Mouse (Mus musculus) lung, postnatal 14 days (tissue): Measurements from ENCODE around the gene Tmem50a.

Experiments
- DNase-seq: peaks from one replicate; pipeline ENCODE4 v3.0.0; 2021

Tmem50a gene

GRCm38 (mm10) chr4:134914864-134915209 is at the start of gene Tmem50a:
Tmem50a (minus strand) TSS chr4:134915024.
- DNase-seq = peak; percentile 96

DNA sequence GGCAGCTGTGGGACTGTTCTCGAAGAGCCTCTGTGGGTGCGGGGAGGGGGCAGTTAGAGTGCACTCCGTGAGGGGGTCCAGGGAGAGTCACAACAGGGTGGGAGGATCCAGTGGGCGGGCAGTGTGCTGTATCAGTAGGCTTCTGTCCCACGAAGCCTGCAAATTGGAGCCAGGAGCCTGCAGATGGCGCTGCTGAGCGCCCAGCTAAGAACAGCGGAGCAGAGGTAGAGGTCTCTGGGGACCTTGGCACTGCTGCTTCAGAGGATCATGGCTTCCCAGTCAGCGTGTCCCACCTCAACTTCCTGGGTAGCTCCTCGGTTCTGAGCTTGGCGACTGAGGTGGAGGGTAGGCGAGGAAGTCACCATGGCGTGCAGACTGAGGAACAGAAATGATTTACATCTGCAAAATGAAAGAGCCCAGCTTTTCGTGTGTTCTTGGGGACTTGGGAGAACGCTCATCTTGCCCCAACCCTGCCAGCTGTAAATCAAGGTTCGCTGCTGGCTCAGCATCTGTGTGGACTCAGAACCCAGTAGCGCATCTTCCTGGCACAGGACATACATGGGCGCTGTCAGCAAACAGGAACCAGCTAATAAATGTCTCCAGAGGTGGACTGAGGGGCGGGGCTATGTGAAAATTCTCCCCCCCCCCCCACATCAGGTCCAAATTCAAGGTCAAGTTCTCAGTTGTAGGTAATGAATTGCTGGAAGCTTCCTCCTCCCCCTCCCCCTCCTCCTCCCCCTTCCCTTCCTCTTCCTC is 48.4 kb upstream of the Tmem50a start:
- DNase-seq = peak; percentile 14

DNA sequence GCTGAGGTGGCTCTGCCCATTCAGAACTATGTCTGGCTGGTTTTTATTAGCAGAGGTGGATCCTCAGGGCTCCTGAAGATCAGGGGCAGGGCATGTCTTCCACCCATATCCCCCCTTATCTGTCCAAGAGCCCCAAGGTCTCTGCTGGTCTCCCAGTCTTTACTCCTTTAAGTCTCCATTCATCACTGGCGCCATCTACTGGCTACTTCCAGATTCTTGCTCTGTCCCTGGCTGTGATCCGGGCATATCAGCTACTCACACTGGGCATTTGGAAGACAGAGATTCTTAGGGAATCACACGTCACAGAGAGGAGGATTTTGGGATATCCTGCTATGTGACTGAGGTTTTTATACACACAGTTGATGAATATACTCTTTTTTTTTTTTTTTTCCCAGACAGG is 41.5 kb upstream of the Tmem50a start:
- DNase-seq = peak; percentile 87

- DNase-seq = no peak
Measured at GRCm38 (mm10) chr4:134955845-134956244, 41.0 kb upstream of the Tmem50a start.

- DNase-seq = no peak
Measured at GRCm38 (mm10) chr4:134955196-134955595, 40.4 kb upstream of the Tmem50a start.

DNA sequence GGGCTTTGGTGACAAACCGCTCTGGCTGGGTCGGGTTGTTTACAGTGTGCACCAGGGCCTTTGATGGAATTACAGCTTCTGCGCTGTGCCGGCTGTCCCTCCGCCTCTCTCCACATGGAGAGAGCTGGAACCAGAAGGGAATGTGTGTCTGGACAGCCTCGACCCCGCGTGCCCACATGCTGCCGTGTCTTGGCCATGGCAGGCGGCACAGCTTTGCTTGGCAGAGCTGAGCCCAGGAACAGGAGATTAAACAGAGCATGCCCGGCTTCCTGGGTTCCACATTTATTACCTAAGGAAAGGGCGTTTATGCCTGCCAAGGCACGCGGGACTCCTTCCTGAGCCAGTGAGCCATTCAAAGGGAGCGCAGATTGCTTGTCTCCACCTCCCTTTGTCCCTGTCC is 39.6 kb upstream of the Tmem50a start:
- DNase-seq = peak; percentile 9

- peak; percentile 41 for DNase-seq
Measured at GRCm38 (mm10) chr4:134950518-134951091, 35.8 kb upstream of the Tmem50a start.

GRCm38 (mm10) chr4:134946024-134946744 is 31.4 kb upstream of the Tmem50a start:
- peak; percentile 75 for DNase-seq

DNA sequence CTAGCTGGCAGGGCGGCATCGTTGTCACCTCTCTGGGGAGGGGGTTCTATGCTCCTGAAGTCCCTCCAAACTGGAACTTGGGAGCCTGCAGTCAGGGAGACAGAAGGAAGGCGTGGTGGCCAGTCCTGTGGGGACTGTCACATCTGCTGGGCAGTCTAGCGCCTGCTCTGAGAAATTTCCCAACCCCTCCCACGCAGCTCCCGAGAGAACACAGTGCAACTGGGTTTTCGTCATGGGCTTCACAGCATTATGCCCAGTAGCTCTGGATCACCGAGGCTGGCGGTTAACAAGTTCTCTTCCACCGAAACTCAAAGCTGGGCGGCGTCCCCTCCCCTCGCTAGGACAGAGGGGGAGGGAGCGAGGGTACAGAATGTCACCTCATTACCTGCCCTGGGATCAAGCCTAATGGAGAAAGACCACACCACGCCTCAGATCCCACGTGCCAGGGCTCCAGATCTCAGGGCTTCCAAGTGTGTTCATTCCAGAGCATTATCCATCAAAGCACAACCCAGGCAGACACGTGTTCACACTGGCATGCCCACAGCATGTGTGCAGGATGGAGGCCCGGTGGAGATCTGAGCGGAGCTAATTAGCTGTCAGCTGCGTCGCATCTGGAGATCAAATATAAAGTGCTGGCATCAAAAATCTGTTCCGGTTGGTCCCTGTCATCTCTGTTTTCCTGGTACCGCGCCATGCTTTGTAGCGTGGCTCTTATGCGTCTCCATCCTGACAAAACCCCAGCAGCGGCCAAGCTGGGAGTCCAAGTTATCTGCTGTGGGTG is 29.1 kb upstream of the Tmem50a start:
- no peak for DNase-seq

- DNase-seq = no peak
Measured at GRCm38 (mm10) chr4:134939900-134940299, 25.1 kb upstream of the Tmem50a start.

DNA sequence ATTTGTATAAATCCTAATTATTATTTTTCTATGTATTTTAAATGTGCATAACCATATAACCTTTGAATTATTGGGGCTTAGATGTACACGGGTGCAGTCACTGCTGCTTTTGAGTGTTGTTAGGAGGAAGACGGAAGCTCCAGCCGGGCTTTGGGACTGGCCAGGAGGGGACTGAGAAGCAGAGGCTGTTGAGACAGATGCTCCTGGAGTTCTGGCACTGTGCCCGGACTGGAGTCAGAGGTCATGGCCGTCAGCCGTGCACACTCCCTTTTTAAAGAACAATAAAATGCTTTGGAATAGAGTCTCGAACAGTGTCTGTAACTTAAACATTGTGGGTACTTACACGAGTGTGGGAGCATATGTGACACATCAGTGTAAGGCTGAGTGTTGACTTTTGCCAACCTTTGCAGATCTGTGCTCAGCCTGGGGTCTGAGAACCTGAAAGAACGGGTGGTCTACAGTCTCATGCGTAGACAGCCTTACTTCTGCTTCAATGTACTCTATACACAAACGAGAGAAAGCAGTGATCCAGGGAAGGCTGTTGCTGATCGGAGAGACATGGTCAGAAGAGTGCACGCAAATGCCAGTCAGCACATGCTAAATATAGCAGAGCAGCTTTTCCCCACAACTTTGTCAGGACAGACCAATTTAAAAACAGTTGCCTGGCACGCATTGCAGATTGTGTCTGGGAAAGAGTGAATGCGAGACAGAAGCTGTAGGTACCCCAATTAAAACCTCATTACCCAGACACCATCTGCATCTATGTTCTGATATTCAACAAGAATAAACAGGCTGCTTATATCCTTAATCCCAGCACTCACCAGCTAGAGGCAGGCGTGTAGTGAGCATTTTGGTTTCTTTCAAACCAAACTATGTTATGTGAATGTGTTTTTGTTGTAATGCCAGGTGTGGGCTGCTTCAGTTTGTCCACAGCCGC is 22.7 kb upstream of the Tmem50a start:
- DNase-seq = no peak

- peak; percentile 96 for DNase-seq
Measured at GRCm38 (mm10) chr4:134930684-134931481, 16.1 kb upstream of the Tmem50a start, which contains the start of gene Syf2. Syf2 (plus strand) TSS chr4:134930898.

GRCm38 (mm10) chr4:134930190-134930589 is 15.4 kb upstream of the Tmem50a start:
- no peak for DNase-seq

DNA sequence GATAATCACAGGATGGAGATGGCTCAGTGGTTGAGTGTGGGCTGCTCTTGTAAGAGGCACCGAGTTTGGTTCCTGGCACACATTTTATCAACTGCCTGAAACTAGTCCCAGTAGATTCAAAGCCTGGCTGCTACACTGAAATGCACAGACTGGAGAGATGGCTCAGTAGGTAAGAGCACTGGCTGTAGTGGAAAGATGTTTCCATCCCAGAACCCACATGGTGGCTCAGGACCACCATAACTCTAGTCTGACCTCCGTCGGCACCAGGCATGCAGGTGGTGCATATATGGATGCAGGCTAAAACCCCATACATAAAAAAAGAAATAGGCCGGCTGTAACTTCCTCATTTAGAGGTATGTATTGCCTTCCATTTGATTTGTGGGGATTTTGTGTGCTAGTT is 14.7 kb upstream of the Tmem50a start:
- DNase-seq = no peak

DNA sequence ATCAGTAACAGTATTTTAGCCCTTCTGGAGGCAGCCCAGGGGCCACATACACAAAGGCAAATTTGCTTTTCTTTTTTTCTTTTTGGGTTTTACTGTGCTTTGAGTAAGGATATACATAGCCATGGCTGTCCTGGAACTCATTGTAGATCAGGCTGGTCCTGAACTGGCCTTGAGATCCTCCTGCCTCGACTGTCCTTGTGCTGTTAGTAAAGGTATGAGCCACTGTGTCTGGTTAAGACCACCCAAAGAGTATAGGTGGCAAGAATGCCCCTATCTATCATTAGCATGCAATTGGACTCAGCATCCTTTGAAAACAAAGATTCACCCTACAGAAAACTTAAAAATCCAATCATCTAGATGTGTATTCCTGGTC is 13.6 kb upstream of the Tmem50a start:
- no peak for DNase-seq

DNA sequence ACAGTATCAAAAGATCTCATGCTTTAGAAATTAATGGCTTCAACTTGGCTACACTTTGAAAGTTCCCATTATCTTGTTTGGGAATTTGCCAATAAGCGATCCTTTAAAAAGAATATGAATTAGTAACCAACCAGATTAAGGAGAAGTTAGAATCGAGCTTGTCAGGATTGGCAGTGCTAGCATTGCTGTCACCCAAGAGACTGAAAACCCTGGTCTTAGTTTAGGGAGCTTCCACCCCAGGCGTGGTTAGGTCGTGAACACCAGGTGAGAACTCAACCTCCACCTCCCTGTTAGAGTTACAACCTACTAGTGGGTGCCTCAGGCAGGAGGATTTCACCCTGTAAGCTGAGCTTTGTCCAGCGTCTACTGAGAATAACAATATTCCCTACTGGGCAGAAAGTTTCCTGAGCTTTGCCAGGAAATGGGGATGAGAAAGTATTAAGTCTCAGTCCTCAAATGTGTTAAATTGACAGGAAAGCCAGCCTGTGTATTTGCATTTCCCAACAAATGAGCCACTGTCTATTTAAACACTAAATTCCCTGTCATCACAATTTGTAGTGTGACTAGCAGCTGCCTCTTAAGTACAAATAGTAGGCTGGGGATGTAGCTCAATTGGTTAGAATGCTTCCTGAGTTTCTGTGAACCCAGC is 13.1 kb upstream of the Tmem50a start:
- no peak for DNase-seq

- DNase-seq = no peak
Measured at GRCm38 (mm10) chr4:134925206-134925605, 10.4 kb upstream of the Tmem50a start.

DNA sequence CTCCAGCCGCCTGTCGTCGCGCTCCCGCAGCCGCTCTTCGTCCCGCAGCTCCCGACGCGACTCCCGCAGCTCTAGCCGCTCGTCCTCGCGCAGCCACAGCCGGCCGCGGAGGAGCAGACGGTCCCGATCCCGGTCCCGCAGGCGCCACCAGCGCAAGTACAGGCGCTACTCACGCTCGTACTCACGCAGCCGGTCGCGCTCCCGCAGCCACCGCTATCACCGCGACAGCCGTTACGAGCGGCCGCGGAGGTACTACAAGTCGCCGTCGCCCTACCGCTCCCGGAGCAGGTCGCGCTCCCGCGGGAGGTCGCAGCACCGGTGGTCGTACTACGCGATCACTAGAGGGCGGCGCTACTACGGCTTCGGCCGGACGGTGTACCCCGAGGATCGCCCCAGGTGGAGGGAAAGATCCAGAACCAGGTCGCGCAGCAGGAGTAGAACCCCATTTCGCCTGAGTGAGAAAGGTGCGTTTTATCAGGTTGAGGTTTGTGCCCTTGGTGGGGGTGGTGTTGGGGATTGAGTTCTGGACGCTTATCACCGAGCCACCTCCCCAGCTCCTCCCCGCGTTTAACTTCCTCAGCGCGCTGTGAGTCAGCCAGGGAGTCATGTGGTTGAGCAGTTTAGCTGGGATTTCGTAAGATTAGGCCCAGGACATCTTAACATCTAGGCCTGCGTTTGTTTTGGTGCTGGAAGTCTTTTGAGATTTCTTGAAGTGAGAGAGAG is 9.4 kb upstream of the Tmem50a start:
- DNase-seq = peak; percentile 71

- peak; percentile 98 for DNase-seq
Measured at GRCm38 (mm10) chr4:134923258-134924018, 8.6 kb upstream of the Tmem50a start, which contains the start of gene Rsrp1. Rsrp1 (plus strand) TSS chr4:134923592.
